Mouse (Mus musculus) lung, embryonic 14.5 days (tissue): ENCODE measurements around the gene Tbc1d22a. TPM values are rescaled to one million over a fixed set of nuclear protein-coding genes. Genes with fewer than 3 reads are reported as not detected.

ENCODE experiments used
- ATAC-seq: fragments of 200-750 bp; cut with Nextera tagmentation; 2 replicates; pipeline ENCODE4 v1.8.0; 2017; ENCODE audit warnings: mild to moderate bottlenecking, moderate TSS enrichment, moderate library complexity; ENCODE audit not compliant: insufficient read depth
- DNase-seq: peaks from one replicate; pipeline ENCODE4 v3.0.0-alpha.2; 2015
- H3K27ac ChIP-seq: fragments of 300-500 bp; sonication (generic); 2 replicates; pipeline ENCODE4 v1.5.1; 2014; ENCODE audit warnings: low read depth, mild to moderate bottlenecking, moderate library complexity
- H3K27me3 ChIP-seq: fragments of 300-500 bp; sonication (generic); 2 replicates; pipeline ENCODE4 v1.6.1; 2014; ENCODE audit warnings: low read length, control low read depth; ENCODE audit not compliant: insufficient read depth
- H3K36me3 ChIP-seq: fragments of 300-500 bp; sonication (generic); 2 replicates; pipeline ENCODE4 v1.6.1; 2014; ENCODE audit warnings: control low read depth; ENCODE audit not compliant: insufficient read depth
- H3K4me1 ChIP-seq: fragments of 300-500 bp; sonication (generic); 2 replicates; pipeline ENCODE4 v1.6.1; 2014; ENCODE audit warnings: antibody characterized with exemption, control low read depth; ENCODE audit not compliant: insufficient read depth
- H3K4me2 ChIP-seq: fragments of 300-500 bp; sonication (generic); 2 replicates; pipeline ENCODE4 v1.6.1; 2014; ENCODE audit warnings: mild to moderate bottlenecking
- H3K4me3 ChIP-seq: fragments of 300-500 bp; sonication (generic); 2 replicates; pipeline ENCODE4 v1.5.1; 2014; ENCODE audit warnings: low read depth, low read length
- H3K9ac ChIP-seq: fragments of 300-500 bp; sonication (generic); 2 replicates; pipeline ENCODE4 v1.6.1; 2014
- H3K9me3 ChIP-seq: fragments of 300-500 bp; sonication (generic); 2 replicates; pipeline ENCODE4 v1.6.1; 2016; ENCODE audit warnings: low read depth, low read length, control low read depth
- CTCF ChIP-seq: IDR thresholded peaks from 2 replicates; pipeline ENCODE4 v1.5.1; 2016; ENCODE audit warnings: antibody characterized with exemption, low read depth
- WGBS: fragments of 180-500 bp; shearing (Covaris S2); extraction: QIAGEN DNeasy Blood & Tissue Kit; methylation state at CpG from one replicate; pipeline ENCODE4 v1.1.7; 2014; 5-methylcytosine and 5-hydroxymethylcytosine counted together
- polyA plus RNA-seq: library from polyadenylated mRNA; unstranded; fragments of >200 nt; fragmentation: Nextera tagmentation; extraction: Ambion mirVana; gene quantifications from 2 replicates; pipeline ENCODE4 v1.2.1, GENCODE M21; 2014

Gene Tbc1d22a
- polyA plus RNA-seq, 1 experiment from 2014 or later: 10.6 TPM

DNA sequence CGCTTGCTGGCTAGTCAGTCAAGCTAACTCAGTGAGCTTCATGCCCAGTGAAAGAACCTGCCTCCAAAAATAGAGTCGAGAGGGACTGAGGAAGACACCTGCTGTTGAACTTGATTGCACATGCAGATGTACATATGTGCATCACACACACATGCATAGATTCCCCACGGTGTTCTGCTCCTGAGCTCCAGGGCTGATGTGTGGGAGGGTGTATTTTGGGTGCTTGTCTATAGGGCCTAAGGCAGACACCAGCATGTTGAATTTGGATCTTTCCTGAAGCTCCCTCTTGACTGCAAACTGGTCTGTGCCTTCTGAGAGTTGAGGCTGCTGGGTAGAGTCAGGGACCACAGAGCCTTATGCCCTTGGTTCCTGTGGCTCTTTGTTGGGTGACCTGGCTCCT is 23.8 kb downstream of the Tbc1d22a start:
- no peak for ATAC-seq
- H3K27ac ChIP-seq: no peak overlapping the region
- H3K27me3 ChIP-seq: no peaks in the 10 kb centered on the region
- H3K4me1 ChIP-seq: no peaks in the 10 kb centered on the region
- TF ChIP-seq CTCF: no peak
- no peak overlapping the region for H3K4me2 ChIP-seq
- WGBS: 86% methylated on average over 3 of the region's 3 CpGs
- no peak overlapping the region for H3K4me3 ChIP-seq
- H3K9ac ChIP-seq: no peak overlapping the region
- H3K9me3 ChIP-seq: no peaks in the 10 kb centered on the region
- no peak for DNase-seq
- H3K36me3 ChIP-seq: peaks cover 3% of the 10 kb centered on the region; the same call in 1 of the 2 replicates

DNA sequence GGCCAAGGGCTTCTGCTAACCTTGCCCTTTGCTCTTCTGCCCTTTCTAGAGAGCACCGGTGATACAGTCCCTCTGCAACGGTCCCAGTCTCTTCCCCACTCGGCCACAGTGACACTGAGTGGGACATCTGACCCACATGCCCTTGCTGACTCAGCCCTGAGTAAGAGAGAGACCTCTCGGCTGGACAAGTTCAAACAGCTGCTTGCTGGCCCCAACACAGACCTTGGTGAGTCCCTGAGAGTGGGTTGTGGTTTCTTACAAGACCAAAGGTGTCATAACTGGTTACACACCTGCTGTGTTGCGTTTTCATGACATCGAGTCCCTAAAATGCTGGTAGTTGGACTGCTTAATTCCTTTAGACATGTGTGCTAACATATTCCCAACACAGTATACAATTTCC is 24.8 kb downstream of the Tbc1d22a start:
- no peaks in the 10 kb centered on the region for H3K4me1 ChIP-seq
- no peak for DNase-seq
- H3K27me3 ChIP-seq: no peaks in the 10 kb centered on the region
- no peak overlapping the region for H3K4me3 ChIP-seq
- H3K27ac ChIP-seq: no peak overlapping the region
- H3K9ac ChIP-seq: no peak overlapping the region
- no peaks in the 10 kb centered on the region for H3K9me3 ChIP-seq
- no peak overlapping the region for H3K4me2 ChIP-seq
- TF ChIP-seq CTCF: no peak
- no peak for ATAC-seq
- WGBS: 83% methylated on average over 6 of the region's 6 CpGs
- peaks cover 3% of the 10 kb centered on the region; the same call in 1 of the 2 replicates for H3K36me3 ChIP-seq

DNA sequence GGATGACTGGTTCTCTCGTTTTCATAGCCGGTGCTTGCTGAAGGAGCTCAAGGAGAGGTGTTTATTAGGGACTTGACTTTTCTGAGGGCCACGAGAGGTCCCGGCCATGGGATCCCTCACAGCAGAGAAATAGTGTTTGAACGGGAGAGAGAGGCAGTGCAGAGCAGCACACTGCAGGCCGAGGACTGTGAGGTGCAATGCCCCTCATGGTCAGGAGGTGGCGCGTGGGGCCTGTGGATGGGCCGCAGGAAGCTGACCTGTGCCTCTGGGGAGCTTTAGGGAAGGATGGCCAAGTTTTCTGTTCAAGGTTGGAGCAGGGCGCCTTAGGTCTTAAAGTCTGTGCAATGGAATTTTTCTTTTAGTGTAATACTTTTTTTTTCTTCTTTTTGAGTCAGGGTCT is 25.5 kb downstream of the Tbc1d22a start:
- H3K4me2 ChIP-seq: no peak overlapping the region
- WGBS: 22% methylated on average over 10 of the region's 10 CpGs
- no peak overlapping the region for H3K4me3 ChIP-seq
- H3K36me3 ChIP-seq: peaks cover 3% of the 10 kb centered on the region; the same call in 1 of the 2 replicates
- H3K9me3 ChIP-seq: no peaks in the 10 kb centered on the region
- H3K27ac ChIP-seq: no peak overlapping the region
- H3K27me3 ChIP-seq: no peaks in the 10 kb centered on the region
- H3K4me1 ChIP-seq: no peaks in the 10 kb centered on the region
- peak; percentile 90 for TF ChIP-seq CTCF
- ATAC-seq: peak; percentile 48; the same call in 1 of the 2 replicates
- H3K9ac ChIP-seq: no peak overlapping the region
- DNase-seq: peak; percentile 74

DNA sequence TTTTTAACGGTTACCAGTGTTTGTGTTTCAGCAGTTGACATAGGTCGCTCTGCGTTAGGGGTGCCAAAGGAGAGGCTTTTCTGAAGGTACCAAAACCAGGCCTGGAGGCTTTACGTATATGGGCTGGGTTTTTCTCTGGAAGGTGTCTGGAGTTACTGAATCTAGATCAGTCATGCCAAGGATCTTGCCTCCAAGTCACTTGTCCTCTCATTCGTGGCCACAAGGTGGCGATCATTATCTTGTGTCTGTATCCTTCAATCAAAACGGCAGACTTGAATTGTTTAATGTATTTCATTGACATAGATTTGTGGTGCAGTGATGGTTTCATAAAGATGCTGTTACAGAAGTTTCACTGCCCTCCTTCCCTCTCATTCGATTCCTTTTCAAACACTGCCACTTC is 29.4 kb downstream of the Tbc1d22a start:
- H3K27me3 ChIP-seq: no peaks in the 10 kb centered on the region
- H3K9me3 ChIP-seq: no peaks in the 10 kb centered on the region
- peak; percentile 77 for TF ChIP-seq CTCF
- 38% methylated on average over 8 of the region's 8 CpGs for WGBS
- no peak overlapping the region for H3K4me2 ChIP-seq
- ATAC-seq: no peak
- no peaks in the 10 kb centered on the region for H3K4me1 ChIP-seq
- DNase-seq: peak; percentile 82
- no peak overlapping the region for H3K9ac ChIP-seq
- no peak overlapping the region for H3K27ac ChIP-seq
- H3K4me3 ChIP-seq: no peak overlapping the region
- H3K36me3 ChIP-seq: peaks cover 3% of the 10 kb centered on the region; the same call in 1 of the 2 replicates

DNA sequence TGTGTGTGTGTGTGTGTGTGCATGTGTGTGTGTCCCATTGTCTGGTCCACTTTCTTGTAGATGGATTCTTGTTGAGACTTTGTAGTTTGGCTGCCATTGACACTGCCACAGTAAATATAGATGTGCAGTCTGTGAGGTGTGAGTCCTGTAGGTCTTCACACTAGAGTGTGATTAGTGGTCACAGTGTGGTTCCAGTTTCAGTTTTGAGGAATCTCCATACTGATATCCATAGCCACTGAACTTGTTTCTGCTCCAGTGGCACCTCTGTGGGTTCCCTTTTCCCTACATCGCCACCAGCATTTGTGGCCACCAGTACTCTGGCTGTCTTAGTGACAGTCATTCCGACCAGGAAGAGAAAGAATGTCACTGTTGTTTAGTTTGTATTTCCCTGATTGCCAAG is 30.1 kb downstream of the Tbc1d22a start:
- no peak overlapping the region for H3K4me2 ChIP-seq
- H3K27ac ChIP-seq: no peak overlapping the region
- H3K27me3 ChIP-seq: no peaks in the 10 kb centered on the region
- H3K4me1 ChIP-seq: no peaks in the 10 kb centered on the region
- no peak for DNase-seq
- no peak overlapping the region for H3K4me3 ChIP-seq
- H3K36me3 ChIP-seq: peaks cover 3% of the 10 kb centered on the region; the same call in 1 of the 2 replicates
- no peaks in the 10 kb centered on the region for H3K9me3 ChIP-seq
- WGBS: 83% methylated on average over 2 of the region's 2 CpGs
- no peak for TF ChIP-seq CTCF
- no peak overlapping the region for H3K9ac ChIP-seq
- ATAC-seq: no peak

GRCm38 (mm10) chr15:86250269-86250668 is 36.0 kb downstream of the Tbc1d22a start:
- Histone ChIP-seq H3K27me3 (no peaks in the 10 kb centered on the region), H3K9ac (no peak overlapping the region), H3K9me3 (no peaks in the 10 kb centered on the region), H3K4me3 (no peak overlapping the region), H3K4me2 (no peak overlapping the region), H3K27ac (no peak overlapping the region), H3K4me1 (no peaks in the 10 kb centered on the region), H3K36me3 (no peaks in the 10 kb centered on the region)
- DNase-seq (peak; percentile 69), ATAC-seq (peak; percentile 47; the same call in 1 of the 2 replicates)
- peak; percentile 70 for TF ChIP-seq CTCF
- 63% methylated on average over 9 of the region's 9 CpGs for WGBS

DNA sequence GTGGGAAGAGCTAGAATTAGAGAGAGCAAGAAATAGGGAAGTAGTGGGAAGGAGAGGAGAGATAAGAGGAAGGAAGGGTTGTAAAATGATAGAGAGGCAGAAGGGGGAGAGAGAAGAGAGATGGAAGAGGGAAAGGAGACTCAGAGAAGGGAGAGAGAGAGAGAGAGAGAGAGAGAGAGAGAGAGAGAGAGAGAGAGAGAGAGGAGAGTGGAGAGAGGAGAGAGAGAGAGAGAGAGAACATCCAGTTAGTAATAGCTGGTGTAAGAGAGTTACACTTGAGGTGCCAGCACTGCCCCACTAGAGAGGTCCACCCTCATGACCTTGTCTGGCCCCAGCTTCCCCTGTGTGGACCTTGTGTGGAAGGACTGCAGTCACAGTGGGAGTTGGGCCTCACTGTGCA is 37.9 kb downstream of the Tbc1d22a start:
- Histone ChIP-seq H3K9ac (no peak overlapping the region), H3K4me3 (no peak overlapping the region), H3K27me3 (no peaks in the 10 kb centered on the region), H3K36me3 (no peaks in the 10 kb centered on the region), H3K9me3 (no peaks in the 10 kb centered on the region), H3K4me1 (no peaks in the 10 kb centered on the region), H3K4me2 (no peak overlapping the region), H3K27ac (no peak overlapping the region)
- ATAC-seq (no peak), DNase-seq (no peak)
- no peak for TF ChIP-seq CTCF

DNA sequence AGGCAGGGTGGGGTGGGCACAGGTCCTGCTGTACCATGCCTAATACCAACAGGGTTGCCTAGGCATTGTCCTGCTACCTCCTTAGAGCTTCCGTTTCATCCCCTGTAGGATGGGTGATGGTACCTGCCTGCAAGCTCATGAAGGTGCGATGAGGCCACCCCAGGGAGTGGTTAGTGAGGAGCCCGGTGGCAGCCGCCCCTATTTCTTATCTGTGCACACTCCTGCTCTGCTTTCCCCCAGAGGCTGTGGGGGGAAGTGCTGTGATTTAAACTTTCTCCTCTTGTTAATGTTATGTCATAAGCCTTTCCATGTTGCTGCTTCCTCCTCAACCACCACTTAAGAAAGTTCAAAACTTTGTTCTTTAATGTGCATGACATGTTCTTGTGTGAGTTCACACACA is 38.4 kb downstream of the Tbc1d22a start:
- H3K9ac ChIP-seq: no peak overlapping the region
- DNase-seq: no peak
- no peak for ATAC-seq
- no peak overlapping the region for H3K4me3 ChIP-seq
- TF ChIP-seq CTCF: peak; percentile 17; the same call in 1 of the 2 replicates
- H3K36me3 ChIP-seq: no peaks in the 10 kb centered on the region
- no peaks in the 10 kb centered on the region for H3K4me1 ChIP-seq
- no peak overlapping the region for H3K4me2 ChIP-seq
- H3K9me3 ChIP-seq: no peaks in the 10 kb centered on the region
- 43% methylated on average over 4 of the region's 4 CpGs for WGBS
- no peaks in the 10 kb centered on the region for H3K27me3 ChIP-seq
- H3K27ac ChIP-seq: no peak overlapping the region
